Mouse (Mus musculus) bone marrow macrophage, adult 2 months (primary cell): ENCODE measurements around the gene Srcin1. TPM values are rescaled to one million over a fixed set of nuclear protein-coding genes. Genes with fewer than 3 reads are reported as not detected.

Experiments
- H3K27ac ChIP-seq: 2 replicates; pipeline ENCODE4 v1.5.1; 2012; ENCODE audit warnings: low read depth, low read length; ENCODE audit not compliant: insufficient read depth
- H3K4me1 ChIP-seq: 2 replicates; pipeline ENCODE4 v1.6.1; 2012; ENCODE audit warnings: low read length; ENCODE audit not compliant: control insufficient read depth, insufficient read depth
- H3K4me3 ChIP-seq: 2 replicates; pipeline ENCODE4 v1.5.1; 2012; ENCODE audit warnings: mild to moderate bottlenecking, low read length, moderate library complexity; ENCODE audit not compliant: insufficient read depth
- CTCF ChIP-seq: IDR thresholded peaks from 2 replicates; pipeline ENCODE4 v1.5.1; 2012; ENCODE audit warnings: low read depth, mild to moderate bottlenecking, low read length, moderate library complexity
- POLR2A ChIP-seq: IDR thresholded peaks from 2 replicates; pipeline ENCODE4 v1.6.1; 2012; ENCODE audit warnings: mild to moderate bottlenecking, low read depth, low read length, borderline replicate concordance
- polyA plus RNA-seq: library from polyadenylated mRNA; stranded (reverse); fragments of >200 nt; gene quantifications from 2 replicates; pipeline ENCODE4 v1.2.4, GENCODE M21; 2012; ENCODE audit not compliant: missing spikeins, insufficient read depth, insufficient read length

Srcin1 gene
- polyA plus RNA-seq, 1 experiment = not detected

GRCm38 (mm10) chr11:97556569-97557408, 19.2 kb downstream of the Srcin1 start:
- Histone ChIP-seq H3K4me3 (no peak overlapping the region), H3K4me1 (no peaks in the 10 kb centered on the region), H3K27ac (no peak overlapping the region)
- TF ChIP-seq CTCF (peak; percentile 78), POLR2A (no peak)

- Histone ChIP-seq H3K27ac (no peak overlapping the region), H3K4me3 (no peak overlapping the region), H3K4me1 (no peaks in the 10 kb centered on the region)
- TF ChIP-seq POLR2A = no peak
- TF ChIP-seq CTCF = no peak
Observed at GRCm38 (mm10) chr11:97555144-97555543, 20.8 kb downstream of the Srcin1 start.

- Histone ChIP-seq H3K4me1 (no peaks in the 10 kb centered on the region), H3K27ac (no peak overlapping the region), H3K4me3 (no peak overlapping the region)
- TF ChIP-seq POLR2A = no peak
- no peak for TF ChIP-seq CTCF
Observed at GRCm38 (mm10) chr11:97552151-97552550, 23.8 kb downstream of the Srcin1 start.

- no peak overlapping the region for H3K27ac ChIP-seq
- no peak overlapping the region for H3K4me3 ChIP-seq
- H3K4me1 ChIP-seq = peaks cover 4% of the 10 kb centered on the region
- TF ChIP-seq CTCF (no peak), POLR2A (no peak)
Observed at GRCm38 (mm10) chr11:97548757-97549156, 27.2 kb downstream of the Srcin1 start.

GRCm38 (mm10) chr11:97547957-97548706, 27.9 kb downstream of the Srcin1 start:
- peaks cover 4% of the 10 kb centered on the region for H3K4me1 ChIP-seq
- no peak overlapping the region for H3K27ac ChIP-seq
- TF ChIP-seq CTCF (no peak), POLR2A (no peak)
- no peak overlapping the region for H3K4me3 ChIP-seq

GRCm38 (mm10) chr11:97546804-97547411, 29.1 kb downstream of the Srcin1 start:
- Histone ChIP-seq H3K27ac (no peak overlapping the region), H3K4me3 (peak overlapping the region; percentile 43), H3K4me1 (peaks cover 4% of the 10 kb centered on the region)
- no peak for TF ChIP-seq POLR2A
- TF ChIP-seq CTCF = no peak

GRCm38 (mm10) chr11:97545808-97546560, 30.0 kb downstream of the Srcin1 start:
- H3K27ac ChIP-seq = no peak overlapping the region
- peaks cover 4% of the 10 kb centered on the region for H3K4me1 ChIP-seq
- no peak for TF ChIP-seq POLR2A
- no peak for TF ChIP-seq CTCF
- H3K4me3 ChIP-seq = peak overlapping the region; percentile 30

- Histone ChIP-seq H3K27ac (no peak overlapping the region), H3K4me1 (peaks cover 4% of the 10 kb centered on the region), H3K4me3 (no peak overlapping the region)
- TF ChIP-seq CTCF (no peak), POLR2A (no peak)
Observed at GRCm38 (mm10) chr11:97543883-97544282, 32.1 kb downstream of the Srcin1 start.

- H3K4me3 ChIP-seq = no peak overlapping the region
- H3K27ac ChIP-seq = no peak overlapping the region
- peaks cover 4% of the 10 kb centered on the region for H3K4me1 ChIP-seq
- TF ChIP-seq POLR2A (no peak), CTCF (no peak)
Observed at GRCm38 (mm10) chr11:97543181-97543733, 32.7 kb downstream of the Srcin1 start.
